Mouse (Mus musculus): Measurements from ENCODE around the gene Wfdc18. TPM values are rescaled to one million over a fixed set of nuclear protein-coding genes. Genes with fewer than 3 reads are reported as not detected.

Wfdc18 gene
- total and polyA plus RNA-seq, 3 experiments: not detected

DNA sequence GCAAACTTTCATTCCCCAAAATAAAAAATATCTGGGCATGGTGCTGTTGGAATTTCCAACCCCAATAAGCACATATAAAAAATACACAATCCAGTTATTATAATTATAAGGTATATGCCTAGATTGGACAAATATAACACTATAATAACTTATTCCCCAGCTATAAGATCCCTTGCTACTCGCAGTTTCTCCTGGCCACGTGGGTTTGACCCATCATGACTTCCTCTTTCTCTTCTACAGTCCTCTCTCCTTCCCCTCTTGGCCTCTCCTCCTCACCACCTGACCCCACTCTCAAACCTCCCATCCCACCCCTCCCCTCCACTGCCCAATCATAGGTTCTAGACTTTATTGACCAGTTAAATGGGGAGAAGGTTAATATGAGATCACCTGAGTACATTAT lies 5.1 kb downstream of the Wfdc18 start:
- peak; percentile 67 for TF ChIP-seq USF1 (IDR thresholded peaks at IDR 0.05; ENCODE audit: low read depth, low read length)
- no peak for TF ChIP-seq ZNF384 (IDR thresholded peaks at IDR 0.05; ENCODE audit: low read depth, low read length)
- TF ChIP-seq HCFC1 (IDR thresholded peaks at IDR 0.05; ENCODE audit: low read depth, low read length): no peak
- TF ChIP-seq MAZ (IDR thresholded peaks at IDR 0.05; ENCODE audit: low read depth, low read length): no peak
- no peak for TF ChIP-seq TAL1 (IDR thresholded peaks at IDR 0.05; ENCODE audit: low read length)
- 0 out of 2 replicates have a peak, but pooled peaks have one; percentile 21 for TF ChIP-seq MXI1 (IDR thresholded peaks at IDR 0.05; ENCODE audit: low read depth, low read length)
- peak; percentile 65 for TF ChIP-seq MAX (IDR thresholded peaks at IDR 0.05; ENCODE audit: low read length)
- no peak for TF ChIP-seq MAFK (IDR thresholded peaks at IDR 0.05; ENCODE audit: borderline replicate concordance, low read depth, low read length)
- TF ChIP-seq MYC (IDR thresholded peaks at IDR 0.05; ENCODE audit: low read depth, low read length): peak; percentile 53; the same call in 1 of the 2 replicates
- no peak for TF ChIP-seq ZMIZ1 (IDR thresholded peaks at IDR 0.05; ENCODE audit: low read depth, low read length)
- Histone ChIP-seq H3K9ac (ENCODE audit: control insufficient read depth, low read depth, low read length, poor library complexity, severe bottlenecking) (no peak overlapping the region), H3K9me3 (replicated peaks; ENCODE audit: insufficient read depth, low read length) (no peaks in the 10 kb centered on the region), H3K27ac (ENCODE audit: control insufficient read depth, low read depth, low read length) (no peak overlapping the region), H3K27me3 (ENCODE audit: control insufficient read depth in 1 of 2, insufficient read depth in 2 of 2, low read length in 2 of 2) (peaks cover 12 to 27% of the 10 kb centered on the region in 2 experiments), H3K4me1 (ENCODE audit: control insufficient read depth in 1 of 2, insufficient read depth in 2 of 2, low read length in 2 of 2) (no peaks in the 10 kb centered on the region), H3K4me3 (ENCODE audit: control insufficient read depth in 1 of 2, insufficient read depth in 1 of 2, low read depth in 2 of 2, low read length in 2 of 2) (no peak overlapping the region), H3K79me2 (ENCODE audit: control insufficient read depth, insufficient read depth, low read length, poor library complexity) (no peaks in the 10 kb centered on the region), H3K36me3 (ENCODE audit: control insufficient read depth in 1 of 2, insufficient read depth in 2 of 2, low read length in 2 of 2) (no peaks in the 10 kb centered on the region)
- DNase-seq (ENCODE audit: low read depth, low spot score): peak; percentile 26

DNA sequence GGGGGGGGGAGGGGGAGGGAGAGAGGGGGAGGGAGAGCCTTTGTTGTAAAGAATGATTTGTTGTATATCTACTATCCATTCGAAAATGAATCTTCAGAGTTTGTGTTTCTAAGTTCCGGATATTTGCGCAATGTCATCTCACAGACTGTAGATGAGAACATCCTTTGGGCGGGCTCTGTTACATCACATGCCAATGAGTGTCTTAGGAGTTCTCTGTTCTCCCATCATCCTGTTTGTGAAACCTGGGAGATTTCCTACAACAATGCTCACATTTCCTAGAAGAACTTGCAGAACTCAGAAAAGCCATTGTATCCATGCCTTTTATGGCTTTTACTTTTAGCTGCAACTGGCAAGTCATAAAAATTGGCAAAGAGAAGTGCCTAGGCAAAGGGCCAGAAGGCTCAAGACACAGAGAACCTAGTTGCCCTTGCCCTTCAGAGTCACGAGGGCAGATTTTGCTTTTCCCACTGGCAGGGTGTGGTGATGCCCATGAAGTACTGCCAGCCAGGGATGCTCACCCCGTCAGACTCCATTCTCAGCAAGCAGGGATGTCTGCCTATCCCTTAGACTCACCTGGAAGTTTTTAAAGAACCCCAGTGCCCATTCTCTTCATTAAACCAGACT lies 8.3 kb downstream of the Wfdc18 start:
- no peaks in the 10 kb centered on the region for H3K9me3 ChIP-seq (replicated peaks; ENCODE audit: insufficient read depth, low read length)
- no peaks in the 10 kb centered on the region for H3K36me3 ChIP-seq (ENCODE audit: control insufficient read depth in 1 of 2, insufficient read depth in 2 of 2, low read length in 2 of 2)
- H3K4me3 ChIP-seq (ENCODE audit: control insufficient read depth in 1 of 2, insufficient read depth in 1 of 2, low read depth in 2 of 2, low read length in 2 of 2): no peak overlapping the region
- H3K9ac ChIP-seq (ENCODE audit: control insufficient read depth, low read depth, low read length, poor library complexity, severe bottlenecking): no peak overlapping the region
- H3K27ac ChIP-seq (ENCODE audit: control insufficient read depth, low read depth, low read length): no peak overlapping the region
- H3K79me2 ChIP-seq (ENCODE audit: control insufficient read depth, insufficient read depth, low read length, poor library complexity): no peaks in the 10 kb centered on the region
- no peaks in the 10 kb centered on the region for H3K4me1 ChIP-seq (ENCODE audit: control insufficient read depth in 1 of 2, insufficient read depth in 2 of 2, low read length in 2 of 2)
- TF ChIP-seq MAFK (IDR thresholded peaks at IDR 0.05; ENCODE audit: borderline replicate concordance, low read depth, low read length) (no peak), SMC3 (IDR thresholded peaks at IDR 0.05; ENCODE audit: low read depth, low read length) (no peak), MAX (IDR thresholded peaks at IDR 0.05; ENCODE audit: low read length) (no peak), CHD1 (IDR thresholded peaks at IDR 0.05; ENCODE audit: low read depth, low read length) (no peak), JUND (IDR thresholded peaks at IDR 0.05; ENCODE audit: low read depth, low read length) (no peak), KAT2A (conservative IDR thresholded peaks at IDR 0.05; ENCODE audit: low read depth, low read length) (no peak), GABPA (IDR thresholded peaks at IDR 0.05; ENCODE audit: low read depth, low read length) (no peak), MXI1 (IDR thresholded peaks at IDR 0.05; ENCODE audit: low read depth, low read length) (no peak), GATA1 (IDR thresholded peaks at IDR 0.05; ENCODE audit: low read depth, low read length) (no peak), TCF12 (IDR thresholded peaks at IDR 0.05; ENCODE audit: low read depth, low read length) (no peak), BHLHE40 (IDR thresholded peaks at IDR 0.05; ENCODE audit: borderline replicate concordance, low read depth, low read length) (no peak), USF1 (IDR thresholded peaks at IDR 0.05; ENCODE audit: low read depth, low read length) (no peak), CHD2 (IDR thresholded peaks at IDR 0.05; ENCODE audit: low read length) (no peak), NRF1 (IDR thresholded peaks at IDR 0.05; ENCODE audit: insufficient read depth, low read depth, low read length, poor library complexity, severe bottlenecking) (no peak), POLR2AphosphoS5 (IDR thresholded peaks at IDR 0.05; ENCODE audit: borderline replicate concordance, low read depth, low read length) (no peak), MAZ (IDR thresholded peaks at IDR 0.05; ENCODE audit: low read depth, low read length) (no peak)
- H3K27me3 ChIP-seq (ENCODE audit: control insufficient read depth in 1 of 2, insufficient read depth in 2 of 2, low read length in 2 of 2): peaks cover 5 to 8% of the 10 kb centered on the region in 2 experiments; a peak in 3 of 4 replicates
- DNase-seq (ENCODE audit: low read depth, low spot score): no peak

Measured in MEL (cell line).